Mouse (Mus musculus) limb, embryonic 11.5 days (tissue): ENCODE measurements at regions not wholly inside any gene's neighbourhood (a gene's known extent, or its start where the extent isn't known, plus 50 kb on each side); places are given as distances from the start of the nearest gene placed in this dataset.
"Not testable (repeated sequence)": the region's sequence is repeated elsewhere in the genome, so short reads cannot be mapped to it uniquely, and the experiment has no call there.

Experiments
- ATAC-seq: fragments of 200-750 bp; cut with Nextera tagmentation; 2 replicates; pipeline ENCODE4 v1.8.0; 2017; ENCODE audit warnings: low read depth; ENCODE audit not compliant: insufficient number of reproducible peaks, low FRiP score, low TSS enrichment
- DNase-seq: peaks from one replicate; pipeline ENCODE4 v3.0.0-alpha.2; 2015; ENCODE audit warnings: low spot score
- H3K27ac ChIP-seq: fragments of 300-500 bp; sonication (generic); replicated peaks from 2 replicates; pipeline ENCODE4 v1.5.1; 2014; ENCODE audit warnings: low read depth, mild to moderate bottlenecking, low read length
- H3K27me3 ChIP-seq: fragments of 300-500 bp; sonication (generic); 2 replicates; pipeline ENCODE4 v1.6.1; 2014; ENCODE audit warnings: mild to moderate bottlenecking, low read length, mixed read lengths; ENCODE audit not compliant: control insufficient read depth, insufficient read depth
- H3K36me3 ChIP-seq: fragments of 300-500 bp; sonication (generic); 2 replicates; pipeline ENCODE4 v1.6.1; 2014; ENCODE audit warnings: mild to moderate bottlenecking, low read length, moderate library complexity, mixed read lengths; ENCODE audit not compliant: control insufficient read depth, insufficient read depth
- H3K4me1 ChIP-seq: fragments of 300-500 bp; sonication (generic); 2 replicates; pipeline ENCODE4 v1.6.1; 2014; ENCODE audit warnings: low read length, mixed read lengths; ENCODE audit not compliant: control insufficient read depth, insufficient read depth
- H3K4me2 ChIP-seq: fragments of 300-500 bp; sonication (generic); 2 replicates; pipeline ENCODE4 v1.6.1; 2014; ENCODE audit warnings: low read depth, mild to moderate bottlenecking, moderate library complexity; ENCODE audit not compliant: severe bottlenecking
- H3K4me3 ChIP-seq: fragments of 300-500 bp; sonication (generic); 2 replicates; pipeline ENCODE4 v1.5.1; 2014; ENCODE audit warnings: low read depth, low read length
- H3K9ac ChIP-seq: fragments of 300-500 bp; sonication (generic); 2 replicates; pipeline ENCODE4 v1.6.1; 2014; ENCODE audit warnings: mild to moderate bottlenecking, low read length
- H3K9me3 ChIP-seq: fragments of 300-500 bp; sonication (generic); 2 replicates; pipeline ENCODE4 v1.6.1; 2016; ENCODE audit warnings: low read length; ENCODE audit not compliant: control insufficient read depth
- WGBS: fragments of 180-500 bp; shearing (Covaris S2); extraction: QIAGEN DNeasy Blood & Tissue Kit; methylation state at CpG from one replicate; pipeline ENCODE4 v1.1.7; 2014; 5-methylcytosine and 5-hydroxymethylcytosine counted together

GRCm38 (mm10) chr10:95736743-95737142 lies 63.5 kb upstream of the Anapc15-ps start:
- not testable (repeated sequence) for H3K9ac ChIP-seq, H3K27me3 ChIP-seq, H3K4me1 ChIP-seq, H3K4me3 ChIP-seq, H3K9me3 ChIP-seq, ATAC-seq, DNase-seq, H3K36me3 ChIP-seq, H3K4me2 ChIP-seq, H3K27ac ChIP-seq
- 86% methylated on average over 5 of the region's 5 CpGs for WGBS

GRCm38 (mm10) chr10:95731001-95731400 lies 57.8 kb upstream of the Anapc15-ps start:
- Histone ChIP-seq H3K4me3 (no peak overlapping the region), H3K4me1 (peaks cover 16% of the 10 kb centered on the region; the same call in 1 of the 2 replicates), H3K27ac (no peak overlapping the region), H3K4me2 (no peak overlapping the region), H3K36me3 (no peaks in the 10 kb centered on the region), H3K9me3 (no peaks in the 10 kb centered on the region), H3K9ac (no peak overlapping the region), H3K27me3 (no peaks in the 10 kb centered on the region)
- 96% methylated on average over 10 of the region's 10 CpGs for WGBS
- no peak for DNase-seq
- no peak for ATAC-seq

DNA sequence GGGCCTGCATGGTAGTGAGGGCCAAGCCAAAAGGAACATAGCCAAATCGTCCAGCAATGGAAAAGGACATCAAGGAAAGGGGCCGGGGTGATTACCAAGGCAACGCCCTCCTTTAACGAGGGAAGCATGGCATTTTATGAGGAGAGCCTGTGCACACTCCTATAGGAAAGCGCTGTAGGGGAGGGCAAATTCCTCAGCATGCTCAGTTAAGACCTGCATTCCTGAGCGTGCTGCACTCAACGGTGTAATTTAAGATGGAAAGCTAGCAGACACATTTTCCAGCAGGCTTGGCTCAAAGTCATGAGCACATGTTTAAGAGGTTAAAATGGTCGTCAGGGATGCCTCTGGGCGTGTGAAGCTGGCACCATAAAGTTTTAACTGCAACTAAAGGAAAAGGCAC lies 56.6 kb upstream of the Anapc15-ps start:
- Histone ChIP-seq H3K4me2 (peak overlapping the region; percentile 2; the same call in 1 of the 2 replicates), H3K9ac (no peak overlapping the region), H3K4me1 (peaks cover 18% of the 10 kb centered on the region; the same call in 1 of the 2 replicates), H3K4me3 (no peak overlapping the region), H3K27ac (peak overlapping the region; percentile 56; the same call in 1 of the 2 replicates), H3K36me3 (no peaks in the 10 kb centered on the region), H3K27me3 (no peaks in the 10 kb centered on the region), H3K9me3 (no peaks in the 10 kb centered on the region)
- WGBS, result 4% methylated on average over 9 of the region's 9 CpGs
- DNase-seq (peak; percentile 85), ATAC-seq (peak; percentile 94)

DNA sequence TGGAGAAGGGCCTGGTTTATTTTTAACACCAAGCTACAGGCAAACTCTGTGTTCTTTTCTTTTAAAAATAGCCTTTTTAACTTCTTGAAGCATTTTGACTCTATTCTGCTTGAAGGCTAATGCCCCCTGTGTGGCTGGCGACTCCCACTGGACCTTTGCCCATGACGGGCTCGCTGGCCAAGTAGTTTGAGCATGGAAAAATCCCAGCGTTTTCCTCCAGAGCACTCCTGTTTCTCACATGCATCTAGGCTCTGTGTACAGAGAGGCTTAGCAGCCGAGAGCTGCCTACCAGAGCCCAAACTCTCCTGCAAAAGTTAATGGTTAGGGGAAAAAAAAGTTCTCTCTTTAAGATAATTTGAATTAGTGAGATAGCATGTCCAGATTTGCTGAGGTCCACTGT lies 52.7 kb upstream of the Anapc15-ps start:
- Histone ChIP-seq H3K27me3 (no peaks in the 10 kb centered on the region), H3K4me3 (no peak overlapping the region), H3K36me3 (no peaks in the 10 kb centered on the region), H3K9me3 (no peaks in the 10 kb centered on the region), H3K4me2 (no peak overlapping the region), H3K4me1 (peaks cover 18% of the 10 kb centered on the region; the same call in 1 of the 2 replicates), H3K27ac (no peak overlapping the region), H3K9ac (no peak overlapping the region)
- DNase-seq (no peak), ATAC-seq (no peak)
- WGBS, result 69% methylated on average over 5 of the region's 5 CpGs

DNA sequence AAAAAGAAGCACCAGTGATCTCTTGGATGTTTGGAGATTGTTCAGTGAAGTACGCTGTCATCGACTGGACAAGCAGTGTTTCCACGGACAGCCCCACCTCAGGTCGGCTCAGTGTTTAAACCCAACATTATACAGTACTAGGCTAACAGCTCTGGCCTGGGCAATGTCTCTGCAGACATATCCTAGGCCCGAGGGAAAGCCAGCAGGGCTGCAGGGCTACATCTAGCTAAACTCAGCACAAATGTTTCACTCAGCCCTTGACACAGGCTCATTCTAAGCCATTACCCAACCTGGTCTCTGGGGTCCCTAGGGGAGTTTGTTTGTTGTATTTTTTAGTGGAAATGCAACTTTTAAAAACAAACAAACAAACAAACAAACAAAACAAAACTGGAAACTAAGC lies 52.1 kb upstream of the Anapc15-ps start:
- H3K4me3 ChIP-seq, result no peak overlapping the region
- no peaks in the 10 kb centered on the region for H3K36me3 ChIP-seq
- no peak for DNase-seq
- H3K27ac ChIP-seq, result no peak overlapping the region
- no peak overlapping the region for H3K9ac ChIP-seq
- no peaks in the 10 kb centered on the region for H3K27me3 ChIP-seq
- no peaks in the 10 kb centered on the region for H3K9me3 ChIP-seq
- WGBS, result 74% methylated on average over 5 of the region's 5 CpGs
- H3K4me1 ChIP-seq, result peaks cover 18% of the 10 kb centered on the region; the same call in 1 of the 2 replicates
- no peak overlapping the region for H3K4me2 ChIP-seq
- ATAC-seq, result no peak
